Mouse (Mus musculus) heart, postnatal 0 days (tissue): Measurements from ENCODE around the gene Ms4a7.

ENCODE experiments used
- CTCF ChIP-seq: IDR thresholded peaks from 2 replicates; pipeline ENCODE4 v1.5.1; 2016; ENCODE audit warnings: antibody characterized with exemption, control low read depth, low read depth
- EP300 ChIP-seq: IDR thresholded peaks from 2 replicates; pipeline ENCODE4 v1.6.1; 2016; ENCODE audit warnings: antibody characterized with exemption, low read depth

- TF ChIP-seq CTCF (no peak), EP300 (no peak)
These were observed 19.2 kb downstream of the Ms4a7 start for GRCm38 (mm10) chr19:11316786-11317185.
